ENCODE assay signal across 30 mouse cellular contexts in the genomic region with DNA sequence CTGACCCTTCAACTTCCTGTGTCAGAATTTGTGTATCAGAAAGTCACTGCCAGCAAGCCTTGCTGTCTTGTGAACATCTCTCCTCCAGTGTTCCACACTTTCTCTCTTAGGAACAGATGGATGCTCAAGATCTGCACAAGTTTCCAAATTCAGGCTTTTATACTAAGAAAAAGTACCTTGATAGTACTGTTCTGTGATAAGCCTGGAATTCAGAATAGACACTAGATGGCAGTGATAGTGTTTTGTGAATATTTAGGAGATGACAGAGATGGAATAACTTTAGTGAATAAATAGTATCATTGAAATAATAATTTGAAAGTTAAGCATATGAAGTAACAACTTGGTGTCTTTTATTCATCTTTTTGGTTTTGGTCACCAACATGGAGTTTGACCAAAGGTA. TPM values are rescaled to one million over a fixed set of nuclear protein-coding genes. Genes with fewer than 3 reads are reported as not detected.
DNase-seq lines count a peak whose midpoint lies in the region; ATAC-seq and TF ChIP-seq lines count a peak whose summit lies in the region.
"Had no signal": no experiment of that assay in that cellular context is flagged by ENCODE, and none has a peak within 500 bp of the region (broad histone marks: within the 10 kb centered on the region; RNA-seq: fewer than 3 reads in every experiment).

No protein-coding gene starts in this region.

- TF ChIP-seq CTCF in layer of hippocampus, adult 2 months (conservative IDR thresholded peaks at IDR 0.05), result peak; percentile 76

- H3K27ac ChIP-seq in layer of hippocampus, adult 2 months, result no peak overlapping the region
- H3K27ac ChIP-seq: liver, embryonic 14.5 days; midbrain, embryonic 15.5 days; stomach, embryonic 15.5 days had no signal

- no peak overlapping the region for H3K4me3 ChIP-seq in layer of hippocampus, adult 2 months
- H3K4me3 ChIP-seq: heart, embryonic 12.5 days; megakaryocyte, embryonic 14.5 days; midbrain, embryonic 15.5 days; stomach, embryonic 15.5 days had no signal

- no peak for DNase-seq in frontal cortex, adult 2 months (ENCODE audit: extremely low spot score in 1 of 2, low spot score in 1 of 2)
- peak in 1 of 2 experiments; percentile 22 for DNase-seq in layer of hippocampus, adult 2 months (ENCODE audit: low spot score in 2 of 2)
- no peak for DNase-seq in layer of hippocampus, adult 9-10 months (ENCODE audit: low spot score)
- DNase-seq in 3T3-L1 (ENCODE audit: low read depth, low spot score), result peak; percentile 20
- peak; percentile 31 for DNase-seq in brain, adult 2 months (ENCODE audit: low read depth, low spot score)
- DNase-seq in gastrocnemius, postnatal 25 days, result no peak
- no peak for DNase-seq in T-cell, adult 2 months (ENCODE audit: low spot score)
- DNase-seq: adrenal gland, adult 8-10 months; cerebellum, adult 11 months; cerebellum, adult 9-10 months; cerebellum, postnatal 36 days; gastrocnemius, postnatal 14 days; heart, adult 11 months; kidney, adult 11 months; kidney, postnatal 36 days; layer of hippocampus, postnatal 36 days; liver; lung, embryonic 14.5 days; lung, postnatal 36 days; right cerebral cortex, postnatal 25 days; thymus, adult 18-20 months; thymus, postnatal 25 days had no signal

- ATAC-seq in frontal cortex, adult (ENCODE audit: low TSS enrichment), result peak; percentile 55; the same call in 1 of the 2 replicates
- ATAC-seq: CD4-positive, CD25-positive, alpha-beta regulatory T cell, adult 4 months; forebrain, embryonic 16.5 days; midbrain, embryonic 15.5 days had no signal

RNA-seq across cellular contexts. Expression of gene Rdx, which starts 25.2 kb away (rescaled TPM):
- 44.4 and 47.5 TPM in 2 replicates for polyA plus RNA-seq in frontal cortex, adult 2 months (2012; rRNA removed)
- 10 to 100 TPM; 49.9 to 51.2 TPM for total RNA-seq in layer of hippocampus, adult 2 months (2021)
- total RNA-seq in gastrocnemius, postnatal 25 days (2021), result 100 to 1,000 TPM; 101 to 109 TPM

Comparison
In these comparisons a context has a peak if more than half of its experiments do, and no peak if none do; other contexts are left out.
1. DNase-seq: peak in 3T3-L1 (single experiment) and brain, adult 2 months (single experiment); none in frontal cortex, adult 2 months (0 of 2), layer of hippocampus, adult 9-10 months (single experiment), gastrocnemius, postnatal 25 days (single experiment) and T-cell, adult 2 months (single experiment).